Mouse (Mus musculus): Measurements from ENCODE around the gene Arhgap6. TPM values are rescaled to one million over a fixed set of nuclear protein-coding genes. Genes with fewer than 3 reads are reported as not detected.

Arhgap6 gene
- polyA plus RNA-seq, 1 experiment from 2014 or later, result 2.0 TPM

DNA sequence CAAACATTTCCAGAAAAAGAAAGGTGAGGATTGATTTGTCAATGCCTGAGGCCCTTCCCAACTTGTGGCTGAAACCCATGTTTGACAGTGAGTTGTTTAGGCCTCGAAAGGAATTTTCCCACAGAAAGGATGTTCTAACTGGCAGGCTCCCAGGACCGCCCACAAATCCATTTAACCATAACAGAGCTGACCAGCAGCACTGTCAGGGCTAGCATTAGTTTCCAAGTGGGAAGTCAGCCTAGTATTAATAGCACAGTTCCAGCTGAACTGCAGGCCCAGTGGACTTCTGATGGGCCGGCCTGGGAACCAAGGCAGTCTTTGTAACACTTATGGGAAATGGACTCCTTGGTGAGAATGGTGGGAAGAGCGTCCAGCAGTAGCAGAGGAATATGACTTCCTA, 317.8 kb downstream of the Arhgap6 start:
- Histone ChIP-seq H3K4me3 (ENCODE audit: low read depth, low read length) (no peak overlapping the region), H3K36me3 (ENCODE audit: control insufficient read depth, insufficient read depth) (no peaks in the 10 kb centered on the region), H3K4me1 (ENCODE audit: control insufficient read depth, low read depth, low read length) (no peaks in the 10 kb centered on the region), H3K27me3 (ENCODE audit: control insufficient read depth, insufficient read depth, low read depth, low read length) (no peaks in the 10 kb centered on the region), H3K9ac (ENCODE audit: low read depth, low read length) (no peak overlapping the region), H3K27ac (ENCODE audit: low read length) (no peak overlapping the region), H3K9me3 (replicated peaks; ENCODE audit: control insufficient read depth, low read length) (no peaks in the 10 kb centered on the region), H3K4me2 (ENCODE audit: low read depth, low read length) (no peak overlapping the region)
- WGBS (ENCODE audit: insufficient replicate concordance), result 53% methylated on average over 4 of the region's 4 CpGs
- no peak for ATAC-seq (ENCODE audit: low read depth)

DNA sequence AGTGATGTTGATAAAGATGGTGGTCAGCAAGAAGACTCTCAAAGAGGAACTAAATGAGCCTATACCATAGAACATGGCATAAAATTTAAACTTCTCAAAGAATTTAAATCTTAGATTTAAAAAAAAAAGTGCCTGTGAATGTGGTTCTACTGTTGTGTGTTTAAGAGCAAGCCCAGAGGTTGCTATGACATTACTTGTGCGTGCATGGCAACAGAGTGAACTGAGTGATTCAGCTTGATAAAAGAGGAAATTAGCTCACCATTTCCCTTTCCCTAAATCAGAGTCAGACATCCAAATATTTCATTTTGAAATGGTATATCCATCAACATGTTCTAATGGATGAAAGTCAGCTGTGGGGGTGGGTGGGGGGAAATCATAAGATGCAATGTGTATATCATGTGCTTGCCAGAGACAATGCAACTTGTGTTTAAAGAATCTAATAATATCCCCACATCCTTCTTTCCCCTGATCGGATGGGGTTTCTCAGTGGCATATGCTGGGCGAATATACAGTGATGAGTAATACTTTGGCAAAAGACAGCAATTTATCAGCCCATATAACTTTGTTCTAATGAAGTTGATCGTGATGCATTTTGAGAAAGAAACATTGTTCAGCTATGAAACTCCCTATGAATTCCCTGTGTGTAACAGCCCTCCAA, 328.3 kb downstream of the Arhgap6 start:
- no peak for ATAC-seq (ENCODE audit: low read depth)
- no peak overlapping the region for H3K4me2 ChIP-seq (ENCODE audit: low read depth, low read length)
- no peaks in the 10 kb centered on the region for H3K27me3 ChIP-seq (ENCODE audit: control insufficient read depth, insufficient read depth, low read depth, low read length)
- 44% methylated on average over 4 of the region's 4 CpGs for WGBS (ENCODE audit: insufficient replicate concordance)
- H3K4me1 ChIP-seq (ENCODE audit: control insufficient read depth, low read depth, low read length), result no peaks in the 10 kb centered on the region
- H3K9me3 ChIP-seq (replicated peaks; ENCODE audit: control insufficient read depth, low read length), result no peaks in the 10 kb centered on the region
- H3K36me3 ChIP-seq (ENCODE audit: control insufficient read depth, insufficient read depth), result no peaks in the 10 kb centered on the region
- H3K9ac ChIP-seq (ENCODE audit: low read depth, low read length), result no peak overlapping the region
- H3K27ac ChIP-seq (ENCODE audit: low read length), result no peak overlapping the region
- no peak overlapping the region for H3K4me3 ChIP-seq (ENCODE audit: low read depth, low read length)

DNA sequence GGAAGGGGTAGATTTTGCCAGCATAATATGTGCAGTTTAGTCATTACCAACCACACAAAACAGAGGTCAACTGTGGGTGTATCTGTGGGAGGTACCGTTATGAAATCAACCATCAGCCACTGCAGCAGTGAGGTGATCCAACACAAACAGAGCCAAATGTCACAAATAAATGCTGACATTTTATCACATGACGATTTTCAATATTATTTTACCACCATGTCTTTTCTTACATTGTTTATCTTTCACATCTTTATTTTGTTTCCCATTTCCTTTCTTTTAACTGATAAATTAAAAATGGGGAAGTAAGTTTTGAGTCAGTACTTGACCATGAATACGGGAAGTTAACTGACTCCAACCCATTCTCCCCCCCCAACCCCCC, 328.9 kb downstream of the Arhgap6 start:
- Histone ChIP-seq H3K27me3 (ENCODE audit: control insufficient read depth, insufficient read depth, low read depth, low read length) (no peaks in the 10 kb centered on the region), H3K4me3 (ENCODE audit: low read depth, low read length) (no peak overlapping the region), H3K27ac (ENCODE audit: low read length) (no peak overlapping the region), H3K9ac (ENCODE audit: low read depth, low read length) (no peak overlapping the region), H3K4me1 (ENCODE audit: control insufficient read depth, low read depth, low read length) (no peaks in the 10 kb centered on the region), H3K9me3 (replicated peaks; ENCODE audit: control insufficient read depth, low read length) (no peaks in the 10 kb centered on the region), H3K36me3 (ENCODE audit: control insufficient read depth, insufficient read depth) (no peaks in the 10 kb centered on the region), H3K4me2 (ENCODE audit: low read depth, low read length) (no peak overlapping the region)
- 31% methylated on average over 3 of the region's 3 CpGs for WGBS (ENCODE audit: insufficient replicate concordance)
- no peak for ATAC-seq (ENCODE audit: low read depth)

GRCm38 (mm10) chrX:169139758-169140157, 344.9 kb downstream of the Arhgap6 start:
- Histone ChIP-seq H3K9ac (ENCODE audit: low read depth, low read length) (no peak overlapping the region), H3K36me3 (ENCODE audit: control insufficient read depth, insufficient read depth) (no peaks in the 10 kb centered on the region), H3K9me3 (replicated peaks; ENCODE audit: control insufficient read depth, low read length) (no peaks in the 10 kb centered on the region), H3K27ac (ENCODE audit: low read length) (no peak overlapping the region), H3K27me3 (ENCODE audit: control insufficient read depth, insufficient read depth, low read depth, low read length) (no peaks in the 10 kb centered on the region), H3K4me1 (ENCODE audit: control insufficient read depth, low read depth, low read length) (no peaks in the 10 kb centered on the region), H3K4me2 (ENCODE audit: low read depth, low read length) (no peak overlapping the region), H3K4me3 (ENCODE audit: low read depth, low read length) (no peak overlapping the region)
- WGBS (ENCODE audit: insufficient replicate concordance), result 71% methylated on average over 7 of the region's 7 CpGs
- ATAC-seq (ENCODE audit: low read depth), result no peak

DNA sequence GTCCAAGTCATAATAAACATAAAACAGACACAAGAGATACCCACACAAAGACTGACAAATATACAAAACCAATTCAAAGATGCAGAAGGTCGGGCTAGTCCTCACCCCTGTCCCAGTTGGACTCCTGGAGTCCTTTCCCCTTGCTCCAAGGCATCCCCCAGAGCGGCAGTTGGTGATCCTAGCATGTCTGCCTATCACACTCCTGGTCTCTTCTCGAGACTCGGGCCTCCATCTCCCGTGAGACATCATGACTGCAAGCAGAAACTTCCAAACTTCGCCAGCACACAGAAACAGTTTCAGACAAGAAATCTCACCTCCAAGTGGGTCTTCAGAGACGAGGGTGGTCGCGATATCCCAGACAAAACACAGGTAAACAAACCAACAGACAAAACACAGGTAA, 345.6 kb downstream of the Arhgap6 start:
- Histone ChIP-seq H3K4me3 (ENCODE audit: low read depth, low read length) (no peak overlapping the region), H3K9ac (ENCODE audit: low read depth, low read length) (no peak overlapping the region), H3K4me1 (ENCODE audit: control insufficient read depth, low read depth, low read length) (no peaks in the 10 kb centered on the region), H3K4me2 (ENCODE audit: low read depth, low read length) (no peak overlapping the region), H3K27me3 (ENCODE audit: control insufficient read depth, insufficient read depth, low read depth, low read length) (no peaks in the 10 kb centered on the region), H3K9me3 (replicated peaks; ENCODE audit: control insufficient read depth, low read length) (no peaks in the 10 kb centered on the region), H3K36me3 (ENCODE audit: control insufficient read depth, insufficient read depth) (no peaks in the 10 kb centered on the region), H3K27ac (ENCODE audit: low read length) (no peak overlapping the region)
- WGBS (ENCODE audit: insufficient replicate concordance), result 69% methylated on average over 9 of the region's 9 CpGs
- no peak for ATAC-seq (ENCODE audit: low read depth)

DNA sequence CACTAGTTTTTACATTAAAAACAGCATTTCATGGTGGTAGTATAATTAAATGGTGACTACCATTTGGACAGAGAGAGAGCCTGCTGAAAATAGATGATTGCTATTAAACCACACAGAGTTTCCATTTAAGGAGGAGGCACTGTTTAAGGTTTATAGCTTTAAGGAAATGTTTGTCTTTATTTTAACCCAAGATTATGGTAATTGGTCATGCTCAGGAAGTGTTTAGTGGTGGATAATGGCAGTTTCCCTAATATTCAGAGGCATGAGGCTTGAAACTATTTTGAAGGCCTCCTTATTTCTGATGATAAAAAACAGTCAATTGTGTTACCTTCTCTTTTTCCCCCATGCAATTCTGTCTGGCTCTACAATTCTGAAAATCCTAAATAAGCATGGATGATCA, 358.9 kb downstream of the Arhgap6 start:
- Histone ChIP-seq H3K4me3 (ENCODE audit: low read depth, low read length) (no peak overlapping the region), H3K4me1 (ENCODE audit: control insufficient read depth, low read depth, low read length) (no peaks in the 10 kb centered on the region), H3K4me2 (ENCODE audit: low read depth, low read length) (no peak overlapping the region), H3K36me3 (ENCODE audit: control insufficient read depth, insufficient read depth) (no peaks in the 10 kb centered on the region), H3K9me3 (replicated peaks; ENCODE audit: control insufficient read depth, low read length) (no peaks in the 10 kb centered on the region), H3K9ac (ENCODE audit: low read depth, low read length) (no peak overlapping the region), H3K27ac (ENCODE audit: low read length) (no peak overlapping the region), H3K27me3 (ENCODE audit: control insufficient read depth, insufficient read depth, low read depth, low read length) (no peaks in the 10 kb centered on the region)
- ATAC-seq (ENCODE audit: low read depth), result no peak

GRCm38 (mm10) chrX:169158385-169158784, 363.5 kb downstream of the Arhgap6 start:
- H3K36me3 ChIP-seq (ENCODE audit: control insufficient read depth, insufficient read depth), result no peaks in the 10 kb centered on the region
- no peak for ATAC-seq (ENCODE audit: low read depth)
- H3K27me3 ChIP-seq (ENCODE audit: control insufficient read depth, insufficient read depth, low read depth, low read length), result no peaks in the 10 kb centered on the region
- no peaks in the 10 kb centered on the region for H3K4me1 ChIP-seq (ENCODE audit: control insufficient read depth, low read depth, low read length)
- WGBS (ENCODE audit: insufficient replicate concordance), result 40% methylated on average over 6 of the region's 6 CpGs
- no peak overlapping the region for H3K27ac ChIP-seq (ENCODE audit: low read length)
- H3K4me2 ChIP-seq (ENCODE audit: low read depth, low read length), result no peak overlapping the region
- no peak overlapping the region for H3K4me3 ChIP-seq (ENCODE audit: low read depth, low read length)
- H3K9me3 ChIP-seq (replicated peaks; ENCODE audit: control insufficient read depth, low read length), result no peaks in the 10 kb centered on the region
- H3K9ac ChIP-seq (ENCODE audit: low read depth, low read length), result no peak overlapping the region

DNA sequence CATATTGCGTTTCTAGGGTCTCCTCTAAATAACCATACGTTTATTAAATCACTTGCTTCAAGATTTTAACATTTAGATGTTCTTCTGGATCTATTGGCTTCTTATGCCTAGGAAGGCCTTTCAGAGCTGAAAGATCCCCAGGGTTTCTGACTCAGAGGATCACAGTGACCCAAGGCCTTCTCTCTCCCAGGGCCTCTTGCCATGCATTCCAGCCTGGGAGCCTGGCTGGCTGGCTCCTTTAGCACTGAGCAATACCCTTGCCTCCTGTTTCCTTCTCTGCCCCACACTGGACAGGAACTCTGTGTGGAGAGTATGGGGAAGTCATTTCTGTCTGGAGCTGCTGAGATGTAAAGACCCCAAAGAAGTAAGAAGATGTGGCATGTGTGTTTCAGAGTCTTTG, 376.1 kb downstream of the Arhgap6 start:
- 53% methylated on average over 2 of the region's 2 CpGs for WGBS (ENCODE audit: insufficient replicate concordance)
- Histone ChIP-seq H3K9me3 (replicated peaks; ENCODE audit: control insufficient read depth, low read length) (no peaks in the 10 kb centered on the region), H3K4me3 (ENCODE audit: low read depth, low read length) (no peak overlapping the region), H3K27me3 (ENCODE audit: control insufficient read depth, insufficient read depth, low read depth, low read length) (0 out of 2 replicates have a peak, but pooled peaks cover 2% of the 10 kb centered on the region), H3K36me3 (ENCODE audit: control insufficient read depth, insufficient read depth) (no peaks in the 10 kb centered on the region), H3K4me1 (ENCODE audit: control insufficient read depth, low read depth, low read length) (no peaks in the 10 kb centered on the region), H3K4me2 (ENCODE audit: low read depth, low read length) (no peak overlapping the region), H3K27ac (ENCODE audit: low read length) (no peak overlapping the region), H3K9ac (ENCODE audit: low read depth, low read length) (no peak overlapping the region)
- ATAC-seq (ENCODE audit: low read depth), result no peak

- WGBS (ENCODE audit: insufficient replicate concordance), result 56% methylated on average over 1 of the region's 1 CpGs
- ATAC-seq (ENCODE audit: low read depth), result no peak
- H3K36me3 ChIP-seq (ENCODE audit: control insufficient read depth, insufficient read depth), result no peaks in the 10 kb centered on the region
- H3K4me2 ChIP-seq (ENCODE audit: low read depth, low read length), result no peak overlapping the region
- no peak overlapping the region for H3K4me3 ChIP-seq (ENCODE audit: low read depth, low read length)
- H3K27me3 ChIP-seq (ENCODE audit: control insufficient read depth, insufficient read depth, low read depth, low read length), result peaks cover 2% of the 10 kb centered on the region; the same call in 1 of the 2 replicates
- no peak overlapping the region for H3K27ac ChIP-seq (ENCODE audit: low read length)
- no peaks in the 10 kb centered on the region for H3K4me1 ChIP-seq (ENCODE audit: control insufficient read depth, low read depth, low read length)
- no peaks in the 10 kb centered on the region for H3K9me3 ChIP-seq (replicated peaks; ENCODE audit: control insufficient read depth, low read length)
- no peak overlapping the region for H3K9ac ChIP-seq (ENCODE audit: low read depth, low read length)
These were observed 378.9 kb downstream of the Arhgap6 start for GRCm38 (mm10) chrX:169173796-169174195.

Measured in liver, embryonic 16.5 days (tissue).